Mouse (Mus musculus): ENCODE measurements around the gene Rnf38.

- no peak for TF ChIP-seq POLR2A (IDR thresholded peaks at IDR 0.05; ENCODE audit: insufficient read depth, low read length)
- TF ChIP-seq EP300 (IDR thresholded peaks at IDR 0.05; ENCODE audit: insufficient read depth, low read depth, low read length), result no peak
Observed at GRCm38 (mm10) chr4:44166702-44167396, 66.7 kb downstream of the Rnf38 start.
